Mouse (Mus musculus): Measurements from ENCODE around the gene Veph1.

Gene Veph1

GRCm38 (mm10) chr3:66007632-66008401, 288.8 kb downstream of the Veph1 start:
- DNase-seq = no peak

GRCm38 (mm10) chr3:66004989-66005388, 291.6 kb downstream of the Veph1 start:
- DNase-seq = no peak

GRCm38 (mm10) chr3:66004220-66004951, 292.3 kb downstream of the Veph1 start:
- no peak for DNase-seq

Measured in kidney, postnatal 14 days (tissue).